Mouse (Mus musculus) heart, postnatal 14 days (tissue): ENCODE results near the gene Gm17949. TPM values are rescaled to one million over a fixed set of nuclear protein-coding genes. Genes with fewer than 3 reads are reported as not detected.

Experiments
- total RNA-seq, 2 experiments: library from RNA; stranded (reverse); gene quantifications; 2 replicates each; pipeline ENCODE4 v1.2.3; 2021

Gene Gm17949
- total RNA-seq, 2 experiments from 2014 or later: not detected

Other genes starting within 250 kb of the Gm17949 start
- 10 to 100 TPM; 19.6 to 21.6 TPM for gene Dus3l, start 246.7 kb upstream of the Gm17949 start, total RNA-seq
- gene Prr22, start 241.2 kb upstream of the Gm17949 start, total RNA-seq: under 1 TPM; 0.48 to 0.49 TPM
- gene Rfx2, start 180.5 kb upstream of the Gm17949 start, total RNA-seq: 1 to 10 TPM; 4.3 to 6.0 TPM
- gene Acsbg2, start 137.0 kb upstream of the Gm17949 start, total RNA-seq: not detected
- gene 1700061G19Rik, start 136.0 kb upstream of the Gm17949 start, total RNA-seq: not detected
- 10 to 100 TPM; 22.0 to 22.7 TPM for gene Mllt1, start 76.1 kb upstream of the Gm17949 start, total RNA-seq
- gene Acer1, start 29.3 kb upstream of the Gm17949 start, total RNA-seq: not detected
- 10 to 100 TPM; 57.3 to 64.0 TPM for gene Clpp, start 21.2 kb upstream of the Gm17949 start, total RNA-seq
- 10 to 100 TPM; 49.6 to 52.8 TPM for gene Alkbh7, start 14.1 kb upstream of the Gm17949 start, total RNA-seq
- not detected for gene Pspn, start 11.5 kb upstream of the Gm17949 start, total RNA-seq
- gene Gtf2f1, start 181 bp upstream of the Gm17949 start, total RNA-seq: 10 to 100 TPM; 22.0 to 23.6 TPM
- gene Khsrp, start 20.1 kb downstream of the Gm17949 start, total RNA-seq: 10 to 100 TPM; 54.7 to 56.7 TPM
- gene Slc25a41, start 30.2 kb downstream of the Gm17949 start, total RNA-seq: not detected
- gene Crb3, start 47.6 kb downstream of the Gm17949 start, total RNA-seq: under 1 TPM; 0.22 to 0.29 TPM
- gene Slc25a23, start 48.4 kb downstream of the Gm17949 start, total RNA-seq: 10 to 100 TPM; 69.3 to 73.8 TPM
- gene Dennd1c, start 67.0 kb downstream of the Gm17949 start, total RNA-seq: 1 to 10 TPM; 2.0 TPM
- 1 to 10 TPM; 3.3 to 3.9 TPM for gene Tubb4a, start 76.3 kb downstream of the Gm17949 start, total RNA-seq
- gene Tnfsf9, start 93.9 kb downstream of the Gm17949 start, total RNA-seq: under 1 TPM; 0.36 to 0.44 TPM
- gene Cd70, start 138.3 kb downstream of the Gm17949 start, total RNA-seq: not detected
- gene Tnfsf14, start 182.7 kb downstream of the Gm17949 start, total RNA-seq: under 1 TPM in 1 of 2 experiments, not detected in 1; 0.22 TPM
- gene C3, start 216.7 kb downstream of the Gm17949 start, total RNA-seq: 10 to 100 TPM; 47.9 to 65.0 TPM
- gene Gpr108, start 237.0 kb downstream of the Gm17949 start, total RNA-seq: 10 to 100 TPM; 25.9 to 26.8 TPM
- 10 to 100 TPM; 72.3 to 77.5 TPM for gene Trip10, start 238.0 kb downstream of the Gm17949 start, total RNA-seq